Mouse (Mus musculus): Measurements from ENCODE around the gene Cdh18. TPM values are rescaled to one million over a fixed set of nuclear protein-coding genes. Genes with fewer than 3 reads are reported as not detected.

The Cdh18 gene
- total and polyA plus RNA-seq, 3 experiments: not detected

DNA sequence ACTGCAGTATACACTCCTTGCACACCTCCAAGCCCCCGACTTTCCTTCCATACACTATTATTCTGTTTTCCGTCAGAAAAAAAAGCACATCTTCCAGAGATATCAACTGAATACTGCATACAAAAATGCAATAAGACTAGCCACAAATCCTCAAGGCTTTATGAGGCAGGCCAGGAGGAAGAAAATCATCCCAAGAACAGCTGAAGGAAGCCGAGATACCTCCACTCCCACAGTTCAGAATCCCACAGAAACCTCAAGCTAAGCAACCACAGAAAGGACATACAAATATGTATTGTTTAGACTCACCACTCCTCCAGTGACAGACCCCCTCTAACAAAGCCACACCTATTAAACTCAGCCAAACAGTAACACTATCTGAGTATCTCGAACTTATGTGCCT lies 957.7 kb downstream of the Cdh18 start:
- H3K4me3 ChIP-seq (ENCODE audit: control insufficient read depth in 1 of 2, insufficient read depth in 1 of 2, low read depth in 2 of 2, low read length in 2 of 2): no peak overlapping the region
- no peaks in the 10 kb centered on the region for H3K4me1 ChIP-seq (ENCODE audit: control insufficient read depth in 1 of 2, insufficient read depth in 2 of 2, low read length in 2 of 2)
- TF ChIP-seq ELF1 (IDR thresholded peaks at IDR 0.05; ENCODE audit: low read depth, low read length) (no peak), CHD2 (IDR thresholded peaks at IDR 0.05; ENCODE audit: low read length) (no peak), MXI1 (IDR thresholded peaks at IDR 0.05; ENCODE audit: low read depth, low read length) (no peak), ZMIZ1 (IDR thresholded peaks at IDR 0.05; ENCODE audit: low read depth, low read length) (no peak), POLR2A (IDR thresholded peaks at IDR 0.05; ENCODE audit: control insufficient read depth in 1 of 2, insufficient read depth in 1 of 2, low read depth in 1 of 2, low read length in 2 of 2, poor library complexity in 1 of 2) (no peak), TCF12 (IDR thresholded peaks at IDR 0.05; ENCODE audit: low read depth, low read length) (no peak), ZNF384 (IDR thresholded peaks at IDR 0.05; ENCODE audit: low read depth, low read length) (no peak), GABPA (IDR thresholded peaks at IDR 0.05; ENCODE audit: low read depth, low read length) (no peak), E2F4 (IDR thresholded peaks at IDR 0.05; ENCODE audit: borderline replicate concordance, low read depth, low read length) (no peak), KAT2A (conservative IDR thresholded peaks at IDR 0.05; ENCODE audit: low read depth, low read length) (no peak), MEF2A (IDR thresholded peaks at IDR 0.05; ENCODE audit: extremely low read depth, insufficient replicate concordance, low read depth, low read length, poor library complexity, severe bottlenecking) (no peak), TBP (IDR thresholded peaks at IDR 0.05; ENCODE audit: low read depth, low read length) (no peak), RCOR1 (IDR thresholded peaks at IDR 0.05; ENCODE audit: low read depth, low read length) (no peak), JUND (IDR thresholded peaks at IDR 0.05; ENCODE audit: low read depth, low read length) (no peak), MYC (IDR thresholded peaks at IDR 0.05; ENCODE audit: low read depth, low read length) (no peak), GATA1 (IDR thresholded peaks at IDR 0.05; ENCODE audit: low read depth, low read length) (no peak), RAD21 (IDR thresholded peaks at IDR 0.05; ENCODE audit: low read depth, low read length) (no peak), NELFE (IDR thresholded peaks at IDR 0.05; ENCODE audit: low read depth, low read length) (no peak), USF1 (IDR thresholded peaks at IDR 0.05; ENCODE audit: low read depth, low read length) (no peak)

DNA sequence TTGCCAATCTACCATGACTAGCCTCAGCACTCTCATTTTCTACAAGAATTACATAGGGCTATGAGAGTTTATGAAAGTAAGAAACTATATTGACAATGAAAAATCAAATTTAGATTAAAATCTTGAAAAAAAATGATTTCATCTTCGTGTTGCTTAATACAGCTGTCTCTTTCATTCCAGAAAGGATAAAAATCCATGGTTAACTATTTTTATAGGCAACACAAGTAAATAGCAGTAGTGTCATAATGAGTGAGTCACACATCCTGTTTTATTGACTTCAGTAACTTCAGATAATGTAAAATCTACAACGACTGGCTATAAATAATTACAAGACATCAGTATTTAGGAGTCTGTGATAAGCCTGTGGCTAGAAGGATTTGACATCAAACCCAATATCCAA lies 960.9 kb downstream of the Cdh18 start:
- Histone ChIP-seq H3K4me3 (ENCODE audit: control insufficient read depth in 1 of 2, insufficient read depth in 1 of 2, low read depth in 2 of 2, low read length in 2 of 2) (no peak overlapping the region), H3K9me3 (replicated peaks; ENCODE audit: insufficient read depth, low read length) (no peaks in the 10 kb centered on the region; the same call in 1 of the 2 replicates), H3K79me2 (ENCODE audit: control insufficient read depth, insufficient read depth, low read length, poor library complexity) (no peaks in the 10 kb centered on the region), H3K4me1 (ENCODE audit: control insufficient read depth in 1 of 2, insufficient read depth in 2 of 2, low read length in 2 of 2) (no peaks in the 10 kb centered on the region), H3K36me3 (ENCODE audit: control insufficient read depth in 1 of 2, insufficient read depth in 2 of 2, low read length in 2 of 2) (no peaks in the 10 kb centered on the region), H3K27me3 (ENCODE audit: control insufficient read depth in 1 of 2, insufficient read depth in 2 of 2, low read length in 2 of 2) (no peaks in the 10 kb centered on the region), H3K27ac (ENCODE audit: control insufficient read depth, low read depth, low read length) (no peak overlapping the region), H3K9ac (ENCODE audit: control insufficient read depth, low read depth, low read length, poor library complexity, severe bottlenecking) (no peak overlapping the region)
- TF ChIP-seq MEF2A (IDR thresholded peaks at IDR 0.05; ENCODE audit: extremely low read depth, insufficient replicate concordance, low read depth, low read length, poor library complexity, severe bottlenecking) (no peak), ZC3H11A (IDR thresholded peaks at IDR 0.05; ENCODE audit: low read depth, low read length) (no peak), GABPA (IDR thresholded peaks at IDR 0.05; ENCODE audit: low read depth, low read length) (no peak), MYB (IDR thresholded peaks at IDR 0.05; ENCODE audit: low read depth, low read length) (no peak), CHD2 (IDR thresholded peaks at IDR 0.05; ENCODE audit: low read length) (no peak), UBTF (IDR thresholded peaks at IDR 0.05; ENCODE audit: borderline replicate concordance, insufficient read depth, low read depth, low read length) (no peak)
- DNase-seq (ENCODE audit: low read depth, low spot score): no peak

More for the DNA sequence above, 957.7 kb downstream of the Cdh18 start:
- Histone ChIP-seq H3K36me3 (ENCODE audit: control insufficient read depth in 1 of 2, insufficient read depth in 2 of 2, low read length in 2 of 2) (no peaks in the 10 kb centered on the region), H3K79me2 (ENCODE audit: control insufficient read depth, insufficient read depth, low read length, poor library complexity) (no peaks in the 10 kb centered on the region), H3K9ac (ENCODE audit: control insufficient read depth, low read depth, low read length, poor library complexity, severe bottlenecking) (no peak overlapping the region), H3K27me3 (ENCODE audit: control insufficient read depth in 1 of 2, insufficient read depth in 2 of 2, low read length in 2 of 2) (no peaks in the 10 kb centered on the region), H3K27ac (ENCODE audit: control insufficient read depth, low read depth, low read length) (no peak overlapping the region), H3K9me3 (replicated peaks; ENCODE audit: insufficient read depth, low read length) (no peaks in the 10 kb centered on the region; the same call in 1 of the 2 replicates)
- no peak for DNase-seq (ENCODE audit: low read depth, low spot score)
